Mouse (Mus musculus) adrenal gland, adult 2 months (tissue): ENCODE results near the gene Dnajc4. TPM values are rescaled to one million over a fixed set of nuclear protein-coding genes. Genes with fewer than 3 reads are reported as not detected.

Experiments used
- DNase-seq: peaks from one replicate; pipeline ENCODE4 v3.0.0; 2021
- polyA plus RNA-seq: library from polyadenylated mRNA; depleted of rRNA; stranded (reverse); fragments of >200 nt; gene quantifications from 2 replicates; pipeline ENCODE4 v1.2.3, GENCODE M21; 2012; rRNA removed
- total RNA-seq, 2 experiments: library from RNA; stranded (reverse); gene quantifications; 2 replicates each; pipeline ENCODE4 v1.2.3; 2021

Dnajc4 gene
- total and polyA plus RNA-seq, 3 experiments = 42.6 to 50.7 (median 43.0) TPM

DNA sequence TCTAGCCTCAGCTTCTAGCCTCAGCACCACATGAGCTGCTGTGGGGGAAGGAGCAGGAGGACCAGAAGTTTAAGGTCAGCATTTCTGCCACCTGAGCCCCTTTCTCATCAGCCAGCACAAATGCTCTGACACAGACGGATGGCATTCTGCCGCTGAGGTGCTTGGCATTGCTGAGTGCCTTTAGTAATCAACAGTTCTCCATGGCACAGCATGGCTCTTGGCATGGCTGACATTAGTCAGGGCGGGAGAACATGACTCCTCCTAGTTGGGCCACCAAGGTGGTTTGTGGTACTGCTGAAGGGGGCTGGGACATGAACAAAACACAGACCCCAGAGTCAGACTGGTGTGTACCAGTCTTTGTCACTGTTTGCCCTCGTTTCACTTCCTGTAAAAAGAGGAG lies 44.2 kb downstream of the Dnajc4 start:
- DNase-seq = peak; percentile 14

GRCm38 (mm10) chr19:6947742-6948141 lies 44.6 kb downstream of the Dnajc4 start:
- DNase-seq = no peak

GRCm38 (mm10) chr19:6943709-6944108 lies 48.7 kb downstream of the Dnajc4 start:
- no peak for DNase-seq

GRCm38 (mm10) chr19:6942764-6943163 lies 49.6 kb downstream of the Dnajc4 start:
- no peak for DNase-seq

- DNase-seq = peak; percentile 98
These were observed 50.1 kb downstream of the Dnajc4 start, which contains the start of gene Gpr137 for GRCm38 (mm10) chr19:6942249-6942691. Gene Gpr137 (minus strand): TSS chr19:6942480.

DNA sequence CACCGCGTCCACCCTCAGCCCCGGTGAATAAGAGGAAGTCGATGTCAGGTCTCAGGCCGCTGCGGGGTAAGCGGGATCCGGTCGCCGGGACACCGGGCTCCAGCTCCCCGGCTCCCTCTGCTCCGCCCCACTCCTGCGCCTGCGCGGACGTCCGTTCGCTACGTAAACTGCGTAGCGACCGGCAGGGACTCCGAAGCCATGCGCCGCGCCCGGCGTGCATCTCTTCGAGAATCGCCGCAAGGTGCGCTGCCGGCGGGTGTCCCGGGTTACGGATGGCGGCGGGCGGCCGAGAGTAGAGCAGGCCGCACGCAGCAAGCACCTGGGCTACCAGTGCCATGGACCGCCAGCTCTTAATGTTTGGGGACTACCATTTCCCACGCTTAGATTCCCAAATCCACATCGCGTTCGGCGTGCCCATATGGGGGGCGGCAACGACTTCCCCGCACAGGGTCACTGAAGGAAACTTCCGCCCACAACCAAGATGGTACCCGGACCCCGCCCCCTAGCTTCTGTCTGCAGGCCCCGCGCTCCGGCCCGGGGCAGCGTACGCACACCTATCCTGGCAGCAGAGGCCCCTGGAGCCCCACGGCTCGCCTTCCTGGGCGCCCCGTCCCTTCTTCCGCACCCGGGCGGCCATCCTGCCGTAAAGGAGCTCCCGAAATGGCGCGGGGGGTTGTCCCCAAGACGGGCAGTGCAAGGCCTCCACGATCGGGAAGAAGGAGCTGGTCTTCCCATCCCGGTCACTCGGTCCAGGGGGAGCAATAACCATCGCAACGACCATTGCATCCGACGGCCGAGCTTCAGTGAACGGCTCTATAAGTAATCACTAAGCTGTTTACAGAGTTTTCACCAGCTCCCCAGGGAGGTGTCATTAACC lies 50.8 kb downstream of the Dnajc4 start, which contains the start of gene Bad:
Gene Bad, plus strand, starts transcription at position 490 of the 877 bp plus-strand sequence.
- DNase-seq = peak; percentile 96

GRCm38 (mm10) chr19:6940396-6941351 lies 51.7 kb downstream of the Dnajc4 start:
- DNase-seq = peak; percentile 29

- no peak for DNase-seq
These were observed 53.0 kb downstream of the Dnajc4 start for GRCm38 (mm10) chr19:6939106-6940002.

Other genes starting within 250 kb of the Dnajc4 start
- 10 to 100 TPM; 18.1 to 32.3 TPM for gene Rps6ka4, start 151.9 kb downstream of the Dnajc4 start, total RNA-seq
- gene Rps6ka4, start 151.9 kb downstream of the Dnajc4 start, polyA plus RNA-seq = 48.2 and 49.8 TPM in 2 replicates
- 1 to 10 TPM; 1.9 to 2.1 TPM for gene Ccdc88b, start 134.4 kb downstream of the Dnajc4 start, total RNA-seq
- 3.2 and 4.3 TPM in 2 replicates for gene Ccdc88b, start 134.4 kb downstream of the Dnajc4 start, polyA plus RNA-seq
- 100 to 1,000 TPM; 103 to 118 TPM for gene Trmt112, start 82.9 kb downstream of the Dnajc4 start, total RNA-seq
- gene Trmt112, start 82.9 kb downstream of the Dnajc4 start, polyA plus RNA-seq = 197 and 206 TPM in 2 replicates
- 100 to 1,000 TPM; 297 to 298 TPM for gene Prdx5, start 82.5 kb downstream of the Dnajc4 start, total RNA-seq
- 90.2 and 91.2 TPM in 2 replicates for gene Prdx5, start 82.5 kb downstream of the Dnajc4 start, polyA plus RNA-seq
- gene Esrra, start 70.8 kb downstream of the Dnajc4 start, total RNA-seq = 10 to 100 TPM; 29.3 to 62.8 TPM
- 67.6 and 87.7 TPM in 2 replicates for gene Esrra, start 70.8 kb downstream of the Dnajc4 start, polyA plus RNA-seq
- gene Catsperz, start 67.2 kb downstream of the Dnajc4 start, total RNA-seq = under 1 TPM in 1 of 2 experiments, not detected in 1; 0.58 TPM
- gene Catsperz, start 67.2 kb downstream of the Dnajc4 start, polyA plus RNA-seq = not detected in 2 replicates
- gene Kcnk4, start 58.1 kb downstream of the Dnajc4 start, total RNA-seq = under 1 TPM in 1 of 2 experiments, not detected in 1; 0.31 TPM
- gene Kcnk4, start 58.1 kb downstream of the Dnajc4 start, polyA plus RNA-seq = 0.06 TPM in 1 of 2 replicates, not detected in the other
- 10 to 100 TPM; 44.7 to 58.7 TPM for gene Bad, start 50.7 kb downstream of the Dnajc4 start, total RNA-seq
- 91.2 and 102 TPM in 2 replicates for gene Bad, start 50.7 kb downstream of the Dnajc4 start, polyA plus RNA-seq
- gene Gpr137, start 50.1 kb downstream of the Dnajc4 start, total RNA-seq = 10 to 100 TPM; 47.9 to 51.5 TPM
- 202 and 223 TPM in 2 replicates for gene Gpr137, start 50.1 kb downstream of the Dnajc4 start, polyA plus RNA-seq
- gene Ppp1r14b, start 17.6 kb downstream of the Dnajc4 start, total RNA-seq = 100 to 1,000 TPM; 123 to 288 TPM
- 156 and 181 TPM in 2 replicates for gene Ppp1r14b, start 17.6 kb downstream of the Dnajc4 start, polyA plus RNA-seq
- gene Plcb3, start 16.1 kb downstream of the Dnajc4 start, total RNA-seq = 10 to 100 TPM; 34.1 to 47.8 TPM
- 69.1 and 87.1 TPM in 2 replicates for gene Plcb3, start 16.1 kb downstream of the Dnajc4 start, polyA plus RNA-seq
- 100 to 1,000 TPM; 110 to 119 TPM for gene Fkbp2, start 12.1 kb downstream of the Dnajc4 start, total RNA-seq
- gene Fkbp2, start 12.1 kb downstream of the Dnajc4 start, polyA plus RNA-seq = 31.3 and 35.4 TPM in 2 replicates
- 100 to 1,000 TPM; 109 to 131 TPM for gene Vegfb, start 4.9 kb downstream of the Dnajc4 start, total RNA-seq
- gene Vegfb, start 4.9 kb downstream of the Dnajc4 start, polyA plus RNA-seq = 149 and 263 TPM in 2 replicates
- 10 to 100 TPM; 28.3 to 40.7 TPM for gene Nudt22, start 3.5 kb upstream of the Dnajc4 start, total RNA-seq
- gene Nudt22, start 3.5 kb upstream of the Dnajc4 start, polyA plus RNA-seq = 122 and 130 TPM in 2 replicates
- 10 to 100 TPM; 11.5 to 16.3 TPM for gene Trpt1, start 3.6 kb upstream of the Dnajc4 start, total RNA-seq
- gene Trpt1, start 3.6 kb upstream of the Dnajc4 start, polyA plus RNA-seq = 18.1 and 20.3 TPM in 2 replicates
- 1 to 10 TPM; 6.7 to 7.1 TPM for gene Fermt3, start 26.9 kb upstream of the Dnajc4 start, total RNA-seq
- 10.4 and 10.8 TPM in 2 replicates for gene Fermt3, start 26.9 kb upstream of the Dnajc4 start, polyA plus RNA-seq
- gene Stip1, start 47.4 kb upstream of the Dnajc4 start, total RNA-seq = 100 to 1,000 TPM; 175 to 323 TPM
- 22.8 and 43.0 TPM in 2 replicates for gene Stip1, start 47.4 kb upstream of the Dnajc4 start, polyA plus RNA-seq
- gene Macrod1, start 64.2 kb upstream of the Dnajc4 start, total RNA-seq = 10 to 100 TPM; 56.4 to 65.1 TPM
- gene Macrod1, start 64.2 kb upstream of the Dnajc4 start, polyA plus RNA-seq = 134 and 138 TPM in 2 replicates
- gene Flrt1, start 113.2 kb upstream of the Dnajc4 start, total RNA-seq = 1 to 10 TPM; 2.1 to 9.2 TPM
- gene Flrt1, start 113.2 kb upstream of the Dnajc4 start, polyA plus RNA-seq = 0.79 and 2.9 TPM in 2 replicates
- 100 to 1,000 TPM; 130 to 138 TPM for gene Otub1, start 213.7 kb upstream of the Dnajc4 start, total RNA-seq
- gene Otub1, start 213.7 kb upstream of the Dnajc4 start, polyA plus RNA-seq = 139 and 141 TPM in 2 replicates
- 1,000 to 10,000 TPM; 1,087 to 1,191 TPM for gene Cox8a, start 225.0 kb upstream of the Dnajc4 start, total RNA-seq
- 2,774 and 3,841 TPM in 2 replicates for gene Cox8a, start 225.0 kb upstream of the Dnajc4 start, polyA plus RNA-seq
- 10 to 100 TPM; 18.5 to 19.9 TPM for gene Naa40, start 248.6 kb upstream of the Dnajc4 start, total RNA-seq
- 18.0 and 19.9 TPM in 2 replicates for gene Naa40, start 248.6 kb upstream of the Dnajc4 start, polyA plus RNA-seq